Mouse (Mus musculus): ENCODE results near the gene Tctex1d2.

Gene Tctex1d2

DNA sequence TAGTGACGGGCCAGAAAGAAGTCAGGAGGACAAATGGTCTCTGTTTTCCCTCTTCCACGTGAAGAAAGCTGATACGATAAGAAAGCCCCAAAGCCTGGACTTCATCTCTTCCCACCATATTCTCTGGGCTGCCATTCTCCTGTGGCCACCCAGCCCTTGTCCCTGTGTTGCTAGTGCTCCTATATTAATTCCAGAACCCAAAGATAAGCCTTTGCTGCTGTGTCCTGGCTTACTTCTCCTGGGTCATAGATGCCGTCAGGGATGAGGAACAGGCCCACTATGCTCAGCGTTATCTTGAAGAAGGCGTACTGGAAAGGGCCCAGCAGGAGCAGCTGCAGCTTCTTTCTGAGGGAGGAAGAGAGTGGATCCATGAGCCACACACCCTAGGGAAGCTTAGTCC lies 57.8 kb downstream of the Tctex1d2 start:
- no peak for DNase-seq
